Mouse (Mus musculus): Measurements from ENCODE around the gene Gm28041. TPM values are rescaled to one million over a fixed set of nuclear protein-coding genes. Genes with fewer than 3 reads are reported as not detected.
A peak's percentile ranks its signal among the peaks of the same experiment; 100 is the strongest.
"Not testable (repeated sequence)": the region's sequence is repeated elsewhere in the genome, so short reads cannot be mapped to it uniquely, and the experiment has no call there.

The Gm28041 gene
- polyA plus RNA-seq (2014; fragmentation: Nextera tagmentation; extraction: Ambion mirVana): 0.25 TPM in 1 of 2 replicates, not detected in the other

GRCm38 (mm10) chr13:67375050-67375911 lies at the start of gene Gm28041, which contains the start of gene Zfp456:
TSS of gene Gm28041 (minus strand) at chr13:67375733.
TSS of gene Zfp456 (minus strand) at chr13:67375810.
- H3K27me3 ChIP-seq (ENCODE audit: control insufficient read depth, insufficient read depth, low read length); H3K9ac ChIP-seq (ENCODE audit: low read depth, low read length); H3K9me3 ChIP-seq (ENCODE audit: control insufficient read depth, low read length); H3K27ac ChIP-seq (ENCODE audit: low read depth, low read length); H3K4me1 ChIP-seq (replicated peaks; ENCODE audit: control insufficient read depth, insufficient read depth, low read length); H3K36me3 ChIP-seq (ENCODE audit: control insufficient read depth, insufficient read depth, low read length): not testable (repeated sequence)
- peak within 1 kb of the TSS; percentile 24 for H3K4me3 ChIP-seq (ENCODE audit: low read depth, low read length)
- 28% methylated on average over 13 of the region's 15 CpGs for WGBS
- peak within 1 kb of the TSS; percentile 39 for H3K4me2 ChIP-seq (replicated peaks; ENCODE audit: low read depth, low read length)
- peak; percentile 90 for ATAC-seq (ENCODE audit: low FRiP score)
- peak; percentile 73 for DNase-seq (ENCODE audit: low spot score)

GRCm38 (mm10) chr13:67422532-67422931 lies 47.0 kb upstream of the Gm28041 start:
- H3K36me3 ChIP-seq (ENCODE audit: control insufficient read depth, insufficient read depth, low read length); H3K4me2 ChIP-seq (replicated peaks; ENCODE audit: low read depth, low read length); H3K4me3 ChIP-seq (ENCODE audit: low read depth, low read length); H3K9me3 ChIP-seq (ENCODE audit: control insufficient read depth, low read length); ATAC-seq (ENCODE audit: low FRiP score); H3K27me3 ChIP-seq (ENCODE audit: control insufficient read depth, insufficient read depth, low read length); H3K4me1 ChIP-seq (replicated peaks; ENCODE audit: control insufficient read depth, insufficient read depth, low read length); H3K27ac ChIP-seq (ENCODE audit: low read depth, low read length); DNase-seq (ENCODE audit: low spot score); H3K9ac ChIP-seq (ENCODE audit: low read depth, low read length): not testable (repeated sequence)
- WGBS: 88% methylated on average over 2 of the region's 2 CpGs

- 4% methylated on average over 22 of the region's 22 CpGs for WGBS
- peak within 1 kb of the TSS; percentile 55 for H3K4me3 ChIP-seq (ENCODE audit: low read depth, low read length)
- H3K27ac ChIP-seq (ENCODE audit: low read depth, low read length): no peak within 1 kb of the TSS
- no peaks in the 10 kb centered on the region for H3K9me3 ChIP-seq (ENCODE audit: control insufficient read depth, low read length)
- peak within 1 kb of the TSS; percentile 76 for H3K4me2 ChIP-seq (replicated peaks; ENCODE audit: low read depth, low read length)
- peak; percentile 81 for ATAC-seq (ENCODE audit: low FRiP score)
- no peaks in the 10 kb centered on the region for H3K27me3 ChIP-seq (ENCODE audit: control insufficient read depth, insufficient read depth, low read length)
- no peaks in the 10 kb centered on the region for H3K36me3 ChIP-seq (ENCODE audit: control insufficient read depth, insufficient read depth, low read length)
- H3K4me1 ChIP-seq (replicated peaks; ENCODE audit: control insufficient read depth, insufficient read depth, low read length): no peaks in the 10 kb centered on the region
- peak within 1 kb of the TSS; percentile 58 for H3K9ac ChIP-seq (ENCODE audit: low read depth, low read length)
- DNase-seq (ENCODE audit: low spot score): peak; percentile 68
These were observed 45.8 kb upstream of the Gm28041 start, which contains the start of gene Zfp459 for GRCm38 (mm10) chr13:67421207-67421857. TSS of gene Zfp459 (minus strand) at chr13:67421418.

GRCm38 (mm10) chr13:67420558-67421206 lies 45.1 kb upstream of the Gm28041 start:
- 40% methylated on average over 11 of the region's 11 CpGs for WGBS
- H3K4me3 ChIP-seq (ENCODE audit: low read depth, low read length): peak overlapping the region; percentile 55
- ATAC-seq (ENCODE audit: low FRiP score): peak; percentile 23; the same call in 1 of the 2 replicates

GRCm38 (mm10) chr13:67416811-67417210 lies 41.3 kb upstream of the Gm28041 start:
- no peak for DNase-seq (ENCODE audit: low spot score)
- no peak for ATAC-seq (ENCODE audit: low FRiP score)
- H3K27ac ChIP-seq (ENCODE audit: low read depth, low read length): no peak overlapping the region
- H3K4me1 ChIP-seq (replicated peaks; ENCODE audit: control insufficient read depth, insufficient read depth, low read length): no peaks in the 10 kb centered on the region
- no peaks in the 10 kb centered on the region for H3K27me3 ChIP-seq (ENCODE audit: control insufficient read depth, insufficient read depth, low read length)
- H3K9me3 ChIP-seq (ENCODE audit: control insufficient read depth, low read length): no peaks in the 10 kb centered on the region
- no peak overlapping the region for H3K4me3 ChIP-seq (ENCODE audit: low read depth, low read length)
- no peaks in the 10 kb centered on the region for H3K36me3 ChIP-seq (ENCODE audit: control insufficient read depth, insufficient read depth, low read length)
- no peak overlapping the region for H3K9ac ChIP-seq (ENCODE audit: low read depth, low read length)
- H3K4me2 ChIP-seq (replicated peaks; ENCODE audit: low read depth, low read length): no peak overlapping the region
- WGBS: 92% methylated on average over 3 of the region's 3 CpGs

More at GRCm38 (mm10) chr13:67420558-67421206, 45.1 kb upstream of the Gm28041 start:
- peak overlapping the region; percentile 58 for H3K9ac ChIP-seq (ENCODE audit: low read depth, low read length)
- no peaks in the 10 kb centered on the region for H3K4me1 ChIP-seq (replicated peaks; ENCODE audit: control insufficient read depth, insufficient read depth, low read length)
- H3K9me3 ChIP-seq (ENCODE audit: control insufficient read depth, low read length): no peaks in the 10 kb centered on the region
- H3K36me3 ChIP-seq (ENCODE audit: control insufficient read depth, insufficient read depth, low read length): no peaks in the 10 kb centered on the region
- H3K4me2 ChIP-seq (replicated peaks; ENCODE audit: low read depth, low read length): peak overlapping the region; percentile 76
- H3K27ac ChIP-seq (ENCODE audit: low read depth, low read length): no peak overlapping the region
- no peak for DNase-seq (ENCODE audit: low spot score)
- H3K27me3 ChIP-seq (ENCODE audit: control insufficient read depth, insufficient read depth, low read length): no peaks in the 10 kb centered on the region

GRCm38 (mm10) chr13:67415759-67416158 lies 40.2 kb upstream of the Gm28041 start:
- DNase-seq (ENCODE audit: low spot score): no peak
- H3K27me3 ChIP-seq (ENCODE audit: control insufficient read depth, insufficient read depth, low read length): no peaks in the 10 kb centered on the region
- no peaks in the 10 kb centered on the region for H3K36me3 ChIP-seq (ENCODE audit: control insufficient read depth, insufficient read depth, low read length)
- WGBS: 87% methylated on average over 6 of the region's 6 CpGs
- H3K4me2 ChIP-seq (replicated peaks; ENCODE audit: low read depth, low read length): no peak overlapping the region
- no peak overlapping the region for H3K9ac ChIP-seq (ENCODE audit: low read depth, low read length)
- H3K4me3 ChIP-seq (ENCODE audit: low read depth, low read length): no peak overlapping the region
- no peak for ATAC-seq (ENCODE audit: low FRiP score)
- no peaks in the 10 kb centered on the region for H3K9me3 ChIP-seq (ENCODE audit: control insufficient read depth, low read length)
- H3K27ac ChIP-seq (ENCODE audit: low read depth, low read length): no peak overlapping the region
- H3K4me1 ChIP-seq (replicated peaks; ENCODE audit: control insufficient read depth, insufficient read depth, low read length): no peaks in the 10 kb centered on the region

- not testable (repeated sequence) for ATAC-seq (ENCODE audit: low FRiP score); H3K4me3 ChIP-seq (ENCODE audit: low read depth, low read length); H3K27ac ChIP-seq (ENCODE audit: low read depth, low read length); H3K9ac ChIP-seq (ENCODE audit: low read depth, low read length); H3K27me3 ChIP-seq (ENCODE audit: control insufficient read depth, insufficient read depth, low read length); H3K36me3 ChIP-seq (ENCODE audit: control insufficient read depth, insufficient read depth, low read length); H3K9me3 ChIP-seq (ENCODE audit: control insufficient read depth, low read length); H3K4me2 ChIP-seq (replicated peaks; ENCODE audit: low read depth, low read length); DNase-seq (ENCODE audit: low spot score); H3K4me1 ChIP-seq (replicated peaks; ENCODE audit: control insufficient read depth, insufficient read depth, low read length)
- 86% methylated on average over 3 of the region's 3 CpGs for WGBS
These were observed 38.1 kb upstream of the Gm28041 start for GRCm38 (mm10) chr13:67413634-67414033.

GRCm38 (mm10) chr13:67399183-67399903 lies 23.8 kb upstream of the Gm28041 start, which contains the start of gene Zfp429:
TSS of gene Zfp429 (minus strand) at chr13:67399819.
- H3K36me3 ChIP-seq (ENCODE audit: control insufficient read depth, insufficient read depth, low read length); H3K4me1 ChIP-seq (replicated peaks; ENCODE audit: control insufficient read depth, insufficient read depth, low read length); H3K27ac ChIP-seq (ENCODE audit: low read depth, low read length); H3K9me3 ChIP-seq (ENCODE audit: control insufficient read depth, low read length); H3K27me3 ChIP-seq (ENCODE audit: control insufficient read depth, insufficient read depth, low read length): not testable (repeated sequence)
- Histone ChIP-seq H3K4me2 (replicated peaks; ENCODE audit: low read depth, low read length) (peak within 1 kb of the TSS; percentile 54), H3K9ac (ENCODE audit: low read depth, low read length) (peak within 1 kb of the TSS; percentile 41), H3K4me3 (ENCODE audit: low read depth, low read length) (peak within 1 kb of the TSS; percentile 49)
- ATAC-seq (ENCODE audit: low FRiP score): peak; percentile 96
- DNase-seq (ENCODE audit: low spot score): peak; percentile 75
- 3% methylated on average over 14 of the region's 16 CpGs for WGBS

All from hindbrain, embryonic 11.5 days (tissue).